Mouse (Mus musculus) natural killer cell, adult 2 months (primary cell): ENCODE measurements at regions not wholly inside any gene's neighbourhood (a gene's known extent, or its start where the extent isn't known, plus 50 kb on each side); places are given as distances from the start of the nearest gene placed in this dataset.

Experiments used
- DNase-seq, 2 experiments: peaks; one replicate each; pipeline ENCODE4 v3.0.0; 2022; ENCODE audit warnings: low spot score in 2 of 2

GRCm38 (mm10) chr13:115266164-115266563 lies 164.4 kb upstream of the Itga1 start:
- DNase-seq = no peak

GRCm38 (mm10) chr13:115257345-115257744 lies 155.6 kb upstream of the Itga1 start:
- DNase-seq = no peak

- no peak for DNase-seq
Observed at GRCm38 (mm10) chr13:115252541-115252940, 150.8 kb upstream of the Itga1 start.

GRCm38 (mm10) chr13:115231981-115232380 lies 130.2 kb upstream of the Itga1 start:
- no peak for DNase-seq

GRCm38 (mm10) chr13:115230494-115230893 lies 128.7 kb upstream of the Itga1 start:
- DNase-seq = peak; percentile 25 to 32

- DNase-seq = no peak
Observed at GRCm38 (mm10) chr13:115226824-115227223, 125.1 kb upstream of the Itga1 start.

GRCm38 (mm10) chr13:115219701-115220100 lies 117.9 kb upstream of the Itga1 start:
- no peak for DNase-seq

- DNase-seq = no peak
Observed at GRCm38 (mm10) chr13:115211285-115211684, 109.5 kb upstream of the Itga1 start.

- no peak for DNase-seq
Observed at GRCm38 (mm10) chr13:115210643-115211208, 109.0 kb upstream of the Itga1 start.

- DNase-seq = no peak
Observed at GRCm38 (mm10) chr13:115209402-115210192, 107.8 kb upstream of the Itga1 start.

GRCm38 (mm10) chr13:115206723-115207122 lies 105.0 kb upstream of the Itga1 start:
- no peak for DNase-seq

- no peak for DNase-seq
Observed at GRCm38 (mm10) chr13:115199166-115199565, 97.4 kb upstream of the Itga1 start.

- DNase-seq = no peak
Observed at GRCm38 (mm10) chr13:115188066-115188465, 86.3 kb upstream of the Itga1 start.

GRCm38 (mm10) chr13:115187356-115187755 lies 85.6 kb upstream of the Itga1 start:
- DNase-seq = no peak

- no peak for DNase-seq
Observed at GRCm38 (mm10) chr13:115182211-115182870, 80.6 kb upstream of the Itga1 start.

- no peak for DNase-seq
Observed at GRCm38 (mm10) chr13:115178175-115178917, 76.6 kb upstream of the Itga1 start.

- peak; percentile 27 to 51 for DNase-seq
Observed at GRCm38 (mm10) chr13:115171347-115172062, 69.7 kb upstream of the Itga1 start.

- no peak for DNase-seq
Observed at GRCm38 (mm10) chr13:115165981-115166380, 64.2 kb upstream of the Itga1 start.

GRCm38 (mm10) chr13:115162689-115163413 lies 61.1 kb upstream of the Itga1 start:
- DNase-seq = no peak

GRCm38 (mm10) chr13:115159386-115159785 lies 57.6 kb upstream of the Itga1 start:
- DNase-seq = no peak
